Mouse (Mus musculus): ENCODE measurements around the gene 2010003K11Rik.

- TF ChIP-seq CTCF (IDR thresholded peaks at IDR 0.05; ENCODE audit: extremely low read depth, insufficient read depth, low read length) (no peak), POLR2A (IDR thresholded peaks at IDR 0.05; ENCODE audit: extremely low read depth, insufficient read depth, low read length) (no peak)
These were observed 9.4 kb upstream of the 2010003K11Rik start for GRCm38 (mm10) chr19:4507746-4508145.
